8 mouse cellular contexts compared by ENCODE assay signal in genomic region chr12:84546028-84546427, GRCm38 (mm10). TPM values are rescaled to one million over a fixed set of nuclear protein-coding genes. Genes with fewer than 3 reads are reported as not detected.
A peak's percentile ranks its signal among the peaks of the same experiment; 100 is the strongest.
DNase-seq lines count a peak whose midpoint lies in the region; ATAC-seq lines count a peak whose summit lies in the region.
"Had no signal": no experiment of that assay in that cellular context is flagged by ENCODE, and none has a peak within 500 bp of the region (broad histone marks: within the 10 kb centered on the region; RNA-seq: fewer than 3 reads in every experiment).

No protein-coding gene starts in this region.

- no peak overlapping the region for H3K4me2 ChIP-seq in forebrain, embryonic 12.5 days
- H3K4me2 ChIP-seq in hindbrain, embryonic 11.5 days (replicated peaks; ENCODE audit: low read depth, low read length): no peak overlapping the region
- H3K4me2 ChIP-seq: liver, embryonic 15.5 days had no signal

- ATAC-seq in cerebellum, adult (ENCODE audit: insufficient number of reproducible peaks, low FRiP score, low TSS enrichment): peak; percentile 91
- peak; percentile 81 for ATAC-seq in forebrain, embryonic 12.5 days (ENCODE audit: low FRiP score)
- ATAC-seq in hindbrain, embryonic 11.5 days (ENCODE audit: low FRiP score): peak; percentile 38; the same call in 1 of the 2 replicates

- H3K4me3 ChIP-seq in forebrain, embryonic 12.5 days (replicated peaks): no peak overlapping the region
- no peak overlapping the region for H3K4me3 ChIP-seq in hindbrain, embryonic 11.5 days (ENCODE audit: low read depth, low read length)
- H3K4me3 ChIP-seq: liver, embryonic 15.5 days had no signal

- DNase-seq in Muller cell, postnatal 12 days (ENCODE audit: inconsistent ontology term): peak; percentile 63
- DNase-seq in hindbrain, embryonic 11.5 days (ENCODE audit: low spot score): peak; percentile 91
- DNase-seq in layer of hippocampus, postnatal 10 days (ENCODE audit: low spot score in 2 of 2): peak; percentile 71 to 77
- DNase-seq in lung, postnatal 36 days: peak; percentile 57
- peak; percentile 89 for DNase-seq in retina, postnatal 1 day

- peaks cover 12% of the 10 kb centered on the region; the same call in 1 of the 2 replicates for H3K27me3 ChIP-seq in forebrain, embryonic 12.5 days
- H3K27me3 ChIP-seq in hindbrain, embryonic 11.5 days (ENCODE audit: control insufficient read depth, insufficient read depth, low read length): 0 out of 2 replicates have a peak, but pooled peaks cover 5% of the 10 kb centered on the region

- WGBS in forebrain, embryonic 12.5 days: 3% methylated on average over 12 of the region's 12 CpGs
- 5% methylated on average over 12 of the region's 12 CpGs for WGBS in hindbrain, embryonic 11.5 days

- peaks cover 18% of the 10 kb centered on the region for H3K4me1 ChIP-seq in forebrain, embryonic 12.5 days
- H3K4me1 ChIP-seq in hindbrain, embryonic 11.5 days (replicated peaks; ENCODE audit: control insufficient read depth, insufficient read depth, low read length): no peaks in the 10 kb centered on the region
- H3K4me1 ChIP-seq: liver, embryonic 15.5 days had no signal

- no peaks in the 10 kb centered on the region for H3K36me3 ChIP-seq in forebrain, embryonic 12.5 days (replicated peaks)
- H3K36me3 ChIP-seq in hindbrain, embryonic 11.5 days (ENCODE audit: control insufficient read depth, insufficient read depth, low read length): no peaks in the 10 kb centered on the region
- H3K36me3 ChIP-seq: liver, embryonic 15.5 days had no signal

- no peak overlapping the region for H3K27ac ChIP-seq in forebrain, embryonic 12.5 days
- H3K27ac ChIP-seq in hindbrain, embryonic 11.5 days (ENCODE audit: low read depth, low read length): no peak overlapping the region
- H3K27ac ChIP-seq: liver, embryonic 15.5 days had no signal

- H3K9me3 ChIP-seq in forebrain, embryonic 12.5 days: no peaks in the 10 kb centered on the region
- no peaks in the 10 kb centered on the region for H3K9me3 ChIP-seq in hindbrain, embryonic 11.5 days (ENCODE audit: control insufficient read depth, low read length)
- H3K9me3 ChIP-seq: liver, embryonic 15.5 days had no signal

- H3K9ac ChIP-seq in forebrain, embryonic 12.5 days: no peak overlapping the region
- no peak overlapping the region for H3K9ac ChIP-seq in hindbrain, embryonic 11.5 days (ENCODE audit: low read depth, low read length)
- H3K9ac ChIP-seq: liver, embryonic 15.5 days had no signal

RNA-seq across cellular contexts. Expression of gene Vsx2, which starts 23.5 kb away (rescaled TPM):
- 0.08 and 0.37 TPM in 2 replicates for polyA plus RNA-seq in forebrain, embryonic 12.5 days (2016; fragmentation: Nextera tagmentation; extraction: Ambion mirVana)
- polyA plus RNA-seq in hindbrain, embryonic 11.5 days (2014; fragmentation: Nextera tagmentation; extraction: Ambion mirVana): 5.6 and 10.1 TPM in 2 replicates
- total RNA-seq in layer of hippocampus, postnatal 10 days (2021): under 1 TPM; 0.11 to 0.27 TPM
- polyA plus RNA-seq: liver, embryonic 15.5 days had no signal

Comparison
In these comparisons a context has a peak if more than half of its experiments do, and no peak if none do; other contexts are left out.
1. ATAC-seq: peak in every context shown above with its lines; median percentile 91 in cerebellum, adult; 81 in forebrain, embryonic 12.5 days; 38 in hindbrain, embryonic 11.5 days.